Mouse (Mus musculus) ES-E14 (cell line): Measurements from ENCODE around the gene Gfpt1. TPM values are rescaled to one million over a fixed set of nuclear protein-coding genes. Genes with fewer than 3 reads are reported as not detected.

ENCODE experiments used
- DNase-seq: peaks from one replicate; pipeline ENCODE4 v3.0.0-alpha.2; 2013; ENCODE audit warnings: low read depth, low spot score
- H3K27ac ChIP-seq: 2 replicates; pipeline ENCODE4 v1.5.1; 2012; ENCODE audit warnings: low read depth, mild to moderate bottlenecking, low read length, moderate library complexity, mixed read lengths; ENCODE audit not compliant: poor library complexity, insufficient read depth, severe bottlenecking
- H3K36me3 ChIP-seq: 2 replicates; pipeline ENCODE4 v1.6.1; 2012; ENCODE audit warnings: mild to moderate bottlenecking, low read length, moderate library complexity, mixed read lengths; ENCODE audit not compliant: control insufficient read depth, poor library complexity, insufficient read depth, severe bottlenecking
- H3K4me1 ChIP-seq, 2 experiments: fragments of 150-350 bp in 1 of 2; sonication (generic) in 1 of 2; 2 replicates each; pipeline ENCODE4 v1.6.1; 2012; ENCODE audit warnings: low read length in 2 of 2, mild to moderate bottlenecking in 1 of 2, mixed read lengths in 1 of 2; ENCODE audit not compliant: control insufficient read depth in 2 of 2, insufficient read depth in 2 of 2, poor library complexity in 1 of 2
- H3K4me3 ChIP-seq, 2 experiments: fragments of 150-350 bp in 1 of 2; sonication (generic) in 1 of 2; 2 replicates each; pipeline ENCODE4 v1.5.1; 2012; ENCODE audit warnings: low read length in 2 of 2, low read depth in 1 of 2, mild to moderate bottlenecking in 1 of 2, mixed read lengths in 1 of 2; ENCODE audit not compliant: insufficient read depth in 1 of 2, poor library complexity in 1 of 2, severe bottlenecking in 1 of 2
- H3K9ac ChIP-seq: 2 replicates; pipeline ENCODE4 v1.6.1; 2012; ENCODE audit warnings: low read depth, mild to moderate bottlenecking, low read length, mixed read lengths; ENCODE audit not compliant: poor library complexity, insufficient read depth, severe bottlenecking
- H3K9me3 ChIP-seq: fragments of 150-350 bp; sonication (generic); 2 replicates; pipeline ENCODE4 v1.6.1; 2012; ENCODE audit warnings: low read depth, mild to moderate bottlenecking, low read length; ENCODE audit not compliant: control insufficient read depth, insufficient read depth
- CHD2 ChIP-seq: IDR thresholded peaks from 2 replicates; pipeline ENCODE4 v1.6.1; 2014; ENCODE audit warnings: mild to moderate bottlenecking, low read depth, low read length, inconsistent platforms
- HCFC1 ChIP-seq: IDR thresholded peaks from 2 replicates; pipeline ENCODE4 v1.6.1; 2012; ENCODE audit warnings: low read length, inconsistent platforms, borderline replicate concordance; ENCODE audit not compliant: insufficient read depth
- MAFK ChIP-seq: IDR thresholded peaks from 2 replicates; pipeline ENCODE4 v1.6.1; 2014; ENCODE audit warnings: mild to moderate bottlenecking, low read depth, low read length, inconsistent platforms; ENCODE audit not compliant: insufficient read depth
- ZC3H11A ChIP-seq: IDR thresholded peaks from 2 replicates; pipeline ENCODE4 v1.6.1; 2012; ENCODE audit warnings: low read depth, mild to moderate bottlenecking, inconsistent platforms, low read length, borderline replicate concordance
- ZNF384 ChIP-seq: IDR thresholded peaks from 2 replicates; pipeline ENCODE4 v1.6.1; 2012; ENCODE audit warnings: low read depth, low read length, inconsistent platforms
- in situ Hi-C, 2 experiments: fragments of 600-800 bp; cut with MboI; formaldehyde crosslinking; loops; one replicate each; pipeline ENCODE4 v1.15.1; 2025; ENCODE audit warnings: low sequenced_read_pairs in 2 of 2, inconsistent platforms in 1 of 2; ENCODE audit not compliant: unreplicated experiment in 2 of 2
- total RNA-seq: library from RNA; depleted of rRNA; stranded (reverse); fragments of 300-350 nt; gene quantifications from 2 replicates; pipeline ENCODE4 v1.2.3, GENCODE M21; 2012

The Gfpt1 gene
- total RNA-seq, 1 experiment = 16.6 TPM

- H3K36me3 ChIP-seq = peaks cover 6% of the 10 kb centered on the region
- H3K27ac ChIP-seq = no peak overlapping the region
- no peak overlapping the region for H3K9ac ChIP-seq
- H3K4me1 ChIP-seq = no peaks in the 10 kb centered on the region
- TF ChIP-seq HCFC1 = no peak
- TF ChIP-seq ZNF384 = no peak
- no peaks in the 10 kb centered on the region for H3K9me3 ChIP-seq
- no peak overlapping the region for H3K4me3 ChIP-seq
- in situ Hi-C loops = no loop called here
- DNase-seq = no peak
Measured at GRCm38 (mm10) chr6:87072759-87073158, 30.1 kb downstream of the Gfpt1 start.

GRCm38 (mm10) chr6:87075092-87075685, 32.5 kb downstream of the Gfpt1 start:
- in situ Hi-C loops = no loop called here
- no peak for TF ChIP-seq HCFC1
- TF ChIP-seq ZNF384 = no peak
- no peak for TF ChIP-seq ZC3H11A
- no peak for TF ChIP-seq CHD2
- TF ChIP-seq MAFK = no peak
- peaks cover 6% of the 10 kb centered on the region for H3K36me3 ChIP-seq

GRCm38 (mm10) chr6:87079457-87079856, 36.8 kb downstream of the Gfpt1 start:
- Histone ChIP-seq H3K9ac (no peak overlapping the region), H3K36me3 (peaks cover 4% of the 10 kb centered on the region), H3K4me1 (no peaks in the 10 kb centered on the region), H3K27ac (no peak overlapping the region), H3K4me3 (no peak overlapping the region), H3K9me3 (no peaks in the 10 kb centered on the region)
- no peak for DNase-seq
- in situ Hi-C loops = no loop called here
- TF ChIP-seq ZC3H11A (no peak), CHD2 (no peak), ZNF384 (no peak)

More at GRCm38 (mm10) chr6:87075092-87075685, 32.5 kb downstream of the Gfpt1 start:
- no peak for DNase-seq
- H3K4me1 ChIP-seq = no peaks in the 10 kb centered on the region
- no peak overlapping the region for H3K4me3 ChIP-seq
- no peaks in the 10 kb centered on the region for H3K9me3 ChIP-seq
- no peak overlapping the region for H3K9ac ChIP-seq
- H3K27ac ChIP-seq = no peak overlapping the region

GRCm38 (mm10) chr6:87085026-87085425, 42.4 kb downstream of the Gfpt1 start:
- Histone ChIP-seq H3K36me3 (peaks cover 7% of the 10 kb centered on the region), H3K27ac (no peak overlapping the region), H3K4me3 (no peak overlapping the region), H3K4me1 (no peaks in the 10 kb centered on the region), H3K9ac (no peak overlapping the region), H3K9me3 (no peaks in the 10 kb centered on the region)
- no peak for DNase-seq
- TF ChIP-seq CHD2 (no peak), HCFC1 (no peak), MAFK (no peak), ZNF384 (no peak), ZC3H11A (no peak)
- in situ Hi-C loops = no loop called here

GRCm38 (mm10) chr6:87088356-87088755, 45.7 kb downstream of the Gfpt1 start:
- Histone ChIP-seq H3K4me1 (no peaks in the 10 kb centered on the region), H3K9ac (no peak overlapping the region), H3K4me3 (no peak overlapping the region), H3K36me3 (peaks cover 7% of the 10 kb centered on the region), H3K9me3 (no peaks in the 10 kb centered on the region), H3K27ac (no peak overlapping the region)
- TF ChIP-seq ZC3H11A (no peak), CHD2 (no peak), ZNF384 (no peak), MAFK (no peak), HCFC1 (no peak)
- in situ Hi-C loops = no loop called here
- DNase-seq = no peak
